Mouse (Mus musculus): ENCODE results near the gene Snx27. TPM values are rescaled to one million over a fixed set of nuclear protein-coding genes. Genes with fewer than 3 reads are reported as not detected.

The Snx27 gene
- total and polyA plus RNA-seq, 3 experiments, result 23.1 to 35.3 (median 34.9) TPM

DNA sequence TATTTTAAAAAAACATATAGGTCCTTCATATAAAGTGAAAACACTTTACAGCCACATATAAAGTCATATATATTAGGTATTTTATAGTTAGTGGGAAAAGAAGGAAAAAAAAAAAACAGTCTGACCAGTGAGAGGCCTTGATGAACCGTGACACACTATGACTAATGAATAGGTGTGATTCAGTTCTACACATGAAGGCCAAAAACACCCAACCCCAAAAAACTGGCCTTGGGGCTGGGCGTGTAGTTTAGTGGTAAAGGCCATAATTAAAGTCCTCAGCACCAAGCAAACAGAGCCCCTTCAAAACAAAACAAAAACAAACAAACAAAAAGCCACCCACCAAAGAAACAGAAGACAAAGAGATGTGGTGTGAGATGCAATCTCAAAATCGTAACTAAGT, 47.4 kb upstream of the Snx27 start:
- dilution Hi-C loops (cut with MboI; ENCODE audit: extremely low pct_ligation_motif_present, extremely low pct_unique_long_range_greater_than_20kb, low sequenced_read_pairs) (no loop called here), in situ Hi-C loops (cut with MboI; ENCODE audit: low pct_ligation_motif_present, low pct_unique_long_range_greater_than_20kb, low sequenced_read_pairs) (no loop called here)
- no peak for TF ChIP-seq KAT2A (IDR thresholded peaks at IDR 0.05; ENCODE audit: insufficient replicate concordance, low read length)
- TF ChIP-seq HCFC1 (IDR thresholded peaks at IDR 0.05; ENCODE audit: low read depth, low read length), result no peak
- TF ChIP-seq CHD2 (IDR thresholded peaks at IDR 0.05; ENCODE audit: low read length), result no peak
- TF ChIP-seq PAX5 (IDR thresholded peaks at IDR 0.05; ENCODE audit: low read length), result no peak
- no peak for TF ChIP-seq CHD1 (IDR thresholded peaks at IDR 0.05; ENCODE audit: low read depth, low read length)
- no peak for TF ChIP-seq EP300 (IDR thresholded peaks at IDR 0.05; ENCODE audit: low read length)
- TF ChIP-seq ZKSCAN1 (IDR thresholded peaks at IDR 0.05; ENCODE audit: borderline replicate concordance, low read depth, low read length), result no peak
- TF ChIP-seq JUND (conservative IDR thresholded peaks at IDR 0.05; ENCODE audit: low read depth, low read length), result no peak
- no peak for TF ChIP-seq MAZ (IDR thresholded peaks at IDR 0.05; ENCODE audit: low read depth, low read length)
- no peak for TF ChIP-seq NELFE (IDR thresholded peaks at IDR 0.05; ENCODE audit: low read depth, low read length)
- TF ChIP-seq UBTF (IDR thresholded peaks at IDR 0.05; ENCODE audit: low read depth, low read length), result no peak
- H3K4me1 ChIP-seq (ENCODE audit: control insufficient read depth in 1 of 2, insufficient read depth in 2 of 2), result no peaks in the 10 kb centered on the region
- H3K4me2 ChIP-seq (ENCODE audit: insufficient read depth, low read depth, poor library complexity, severe bottlenecking), result no peak overlapping the region
- no peak overlapping the region for H3K27ac ChIP-seq (ENCODE audit: insufficient read depth, low read depth)
- no peak overlapping the region for H3K4me3 ChIP-seq (replicated peaks in 1 of 3; ENCODE audit: low read depth in 2 of 3, low read length in 2 of 3, poor library complexity in 1 of 3)
- no peaks in the 10 kb centered on the region for H3K79me2 ChIP-seq (replicated peaks; ENCODE audit: control insufficient read depth, extremely low read depth, insufficient read depth, poor library complexity, severe bottlenecking)
- DNase-seq (ENCODE audit: extremely low read depth), result no peak
- H3K9ac ChIP-seq (ENCODE audit: insufficient read depth, low read depth), result no peak overlapping the region
- no peaks in the 10 kb centered on the region for H3K9me3 ChIP-seq (replicated peaks; ENCODE audit: low read length)
- peaks cover 0 to 14% of the 10 kb centered on the region in 2 experiments for H3K36me3 ChIP-seq (replicated peaks in 1 of 2; ENCODE audit: control insufficient read depth in 1 of 2, insufficient read depth in 1 of 2, low read length in 1 of 2)
- no peaks in the 10 kb centered on the region for H3K27me3 ChIP-seq (replicated peaks)

- H3K9me3 ChIP-seq (replicated peaks; ENCODE audit: low read length), result no peaks in the 10 kb centered on the region
- no peak overlapping the region for H3K4me3 ChIP-seq (replicated peaks in 1 of 3; ENCODE audit: low read depth in 2 of 3, low read length in 2 of 3, poor library complexity in 1 of 3)
- no peak overlapping the region for H3K4me2 ChIP-seq (ENCODE audit: insufficient read depth, low read depth, poor library complexity, severe bottlenecking)
- in situ Hi-C loops (cut with MboI; ENCODE audit: low pct_ligation_motif_present, low pct_unique_long_range_greater_than_20kb, low sequenced_read_pairs), result no loop called here
- no peak overlapping the region for H3K27ac ChIP-seq (ENCODE audit: insufficient read depth, low read depth)
- peaks cover 0 to 14% of the 10 kb centered on the region in 2 experiments for H3K36me3 ChIP-seq (replicated peaks in 1 of 2; ENCODE audit: control insufficient read depth in 1 of 2, insufficient read depth in 1 of 2, low read length in 1 of 2)
- H3K79me2 ChIP-seq (replicated peaks; ENCODE audit: control insufficient read depth, extremely low read depth, insufficient read depth, poor library complexity, severe bottlenecking), result no peaks in the 10 kb centered on the region
- H3K27me3 ChIP-seq (replicated peaks), result no peaks in the 10 kb centered on the region
- no peak for DNase-seq (ENCODE audit: extremely low read depth)
- H3K9ac ChIP-seq (ENCODE audit: insufficient read depth, low read depth), result no peak overlapping the region
- no peak for TF ChIP-seq CHD2 (IDR thresholded peaks at IDR 0.05; ENCODE audit: low read length)
- TF ChIP-seq JUN (IDR thresholded peaks at IDR 0.05; ENCODE audit: insufficient read depth, low read depth, low read length), result no peak
- no peak for TF ChIP-seq ZC3H11A (IDR thresholded peaks at IDR 0.05; ENCODE audit: low read depth, low read length)
- no peak for TF ChIP-seq POLR2AphosphoS2 (IDR thresholded peaks at IDR 0.05; ENCODE audit: low read depth, low read length)
- no peak for TF ChIP-seq ETS1 (conservative IDR thresholded peaks at IDR 0.05; ENCODE audit: low read depth, low read length)
- no peak for TF ChIP-seq ZNF384 (IDR thresholded peaks at IDR 0.05; ENCODE audit: low read depth, low read length)
- TF ChIP-seq USF2 (conservative IDR thresholded peaks at IDR 0.05; ENCODE audit: low read depth, low read length), result no peak
- no peak for TF ChIP-seq MAZ (IDR thresholded peaks at IDR 0.05; ENCODE audit: low read depth, low read length)
- TF ChIP-seq MAFK (IDR thresholded peaks at IDR 0.05; ENCODE audit: insufficient replicate concordance, low read length), result no peak
- TF ChIP-seq ZKSCAN1 (IDR thresholded peaks at IDR 0.05; ENCODE audit: borderline replicate concordance, low read depth, low read length), result no peak
- no peak for TF ChIP-seq ZMIZ1 (IDR thresholded peaks at IDR 0.05; ENCODE audit: low read depth, low read length)
- TF ChIP-seq MEF2A (IDR thresholded peaks at IDR 0.05; ENCODE audit: borderline replicate concordance, low read depth, low read length), result no peak
- TF ChIP-seq TBP (conservative IDR thresholded peaks at IDR 0.05; ENCODE audit: low read depth, low read length), result no peak
- TF ChIP-seq SIN3A (IDR thresholded peaks at IDR 0.05; ENCODE audit: low read length), result no peak
- dilution Hi-C loops (cut with MboI; ENCODE audit: extremely low pct_ligation_motif_present, extremely low pct_unique_long_range_greater_than_20kb, low sequenced_read_pairs), result no loop called here
- no peaks in the 10 kb centered on the region for H3K4me1 ChIP-seq (ENCODE audit: control insufficient read depth in 1 of 2, insufficient read depth in 2 of 2)
These were observed 46.2 kb upstream of the Snx27 start for GRCm38 (mm10) chr3:94628712-94629111.

Data from CH12.LX (cell line).